Mouse (Mus musculus) limb, embryonic 13.5 days (tissue): ENCODE data around the gene Hcls1. TPM values are rescaled to one million over a fixed set of nuclear protein-coding genes. Genes with fewer than 3 reads are reported as not detected.

Experiments
- ATAC-seq: fragments of 200-750 bp; cut with Nextera tagmentation; 2 replicates; pipeline ENCODE4 v1.8.0; 2017; ENCODE audit warnings: low read depth, moderate number of reproducible peaks, moderate TSS enrichment; ENCODE audit not compliant: low FRiP score
- H3K27ac ChIP-seq: fragments of 300-500 bp; sonication (generic); 2 replicates; pipeline ENCODE4 v1.5.1; 2015; ENCODE audit warnings: inconsistent platforms, mild to moderate bottlenecking, moderate library complexity
- H3K27me3 ChIP-seq: fragments of 300-500 bp; sonication (generic); 2 replicates; pipeline ENCODE4 v1.6.1; 2015; ENCODE audit warnings: mild to moderate bottlenecking, inconsistent platforms
- H3K36me3 ChIP-seq: fragments of 300-500 bp; sonication (generic); 2 replicates; pipeline ENCODE4 v1.6.1; 2015; ENCODE audit warnings: inconsistent platforms, mild to moderate bottlenecking, moderate library complexity
- H3K4me1 ChIP-seq: fragments of 300-500 bp; sonication (generic); 2 replicates; pipeline ENCODE4 v1.6.1; 2015; ENCODE audit warnings: inconsistent platforms
- H3K4me2 ChIP-seq: fragments of 300-500 bp; sonication (generic); replicated peaks from 2 replicates; pipeline ENCODE4 v1.6.1; 2015; ENCODE audit warnings: inconsistent platforms, mild to moderate bottlenecking, moderate library complexity
- H3K4me3 ChIP-seq: fragments of 300-500 bp; sonication (generic); 2 replicates; pipeline ENCODE4 v1.5.1; 2015; ENCODE audit warnings: moderate library complexity, mild to moderate bottlenecking, inconsistent platforms
- H3K9ac ChIP-seq: fragments of 300-500 bp; sonication (generic); 2 replicates; pipeline ENCODE4 v1.6.1; 2015; ENCODE audit warnings: mild to moderate bottlenecking, inconsistent platforms
- H3K9me3 ChIP-seq: fragments of 300-500 bp; sonication (generic); 2 replicates; pipeline ENCODE4 v1.6.1; 2016; ENCODE audit warnings: inconsistent platforms
- WGBS: fragments of 180-500 bp; shearing (Covaris S2); methylation state at CpG from one replicate; pipeline ENCODE4 v1.1.7; 2015; 5-methylcytosine and 5-hydroxymethylcytosine counted together
- polyA plus RNA-seq: library from polyadenylated mRNA; unstranded; fragments of >200 nt; fragmentation: Nextera tagmentation; extraction: Ambion mirVana; gene quantifications from 2 replicates; pipeline ENCODE4 v1.2.1, GENCODE M21; 2015

Gene Hcls1
- polyA plus RNA-seq, 1 experiment from 2014 or later, result 4.6 TPM

DNA sequence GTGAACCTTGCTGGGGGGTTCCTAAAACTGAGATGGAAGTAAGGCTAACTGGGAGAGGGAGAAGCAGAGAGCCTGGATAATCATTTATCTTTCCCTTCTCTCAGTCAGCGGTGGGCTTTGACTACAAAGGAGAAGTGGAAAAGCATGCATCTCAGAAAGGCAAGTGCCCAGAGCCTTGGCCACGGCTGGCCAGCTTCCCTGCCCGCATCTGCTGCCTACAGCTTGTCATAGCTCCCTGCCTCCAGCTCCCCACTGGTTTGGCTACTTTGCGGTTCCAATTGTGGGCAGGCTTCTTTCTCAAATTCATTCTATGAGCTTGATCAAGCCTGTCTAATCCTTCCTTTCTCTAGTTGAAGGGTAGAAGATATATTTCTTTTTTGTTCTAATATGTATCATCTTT, 16.2 kb downstream of the Hcls1 start:
- no peaks in the 10 kb centered on the region for H3K36me3 ChIP-seq
- H3K9ac ChIP-seq, result no peak overlapping the region
- ATAC-seq, result no peak
- peaks cover 11% of the 10 kb centered on the region for H3K4me1 ChIP-seq
- H3K4me3 ChIP-seq, result no peak overlapping the region
- 67% methylated on average over 4 of the region's 4 CpGs for WGBS
- no peak overlapping the region for H3K27ac ChIP-seq
- no peak overlapping the region for H3K4me2 ChIP-seq
- no peaks in the 10 kb centered on the region for H3K9me3 ChIP-seq
- no peaks in the 10 kb centered on the region for H3K27me3 ChIP-seq

DNA sequence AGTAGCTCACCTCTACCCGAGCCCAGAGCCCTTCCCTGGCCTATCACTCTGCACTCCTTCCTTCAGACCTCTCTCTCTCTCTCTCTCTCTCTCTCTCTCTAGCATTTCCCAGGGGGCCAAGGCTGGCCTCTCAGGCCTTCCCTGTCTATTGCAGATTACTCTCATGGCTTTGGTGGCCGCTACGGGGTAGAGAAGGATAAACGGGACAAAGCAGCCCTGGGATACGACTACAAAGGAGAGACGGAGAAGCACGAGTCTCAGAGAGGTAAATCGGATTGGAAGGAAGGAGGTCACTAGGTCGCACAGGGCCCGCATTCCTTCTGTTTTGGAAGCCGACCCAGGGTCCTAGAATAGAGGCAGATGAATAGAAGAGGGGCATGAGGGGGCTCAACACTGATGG, 20.3 kb downstream of the Hcls1 start:
- H3K4me1 ChIP-seq, result peaks cover 5% of the 10 kb centered on the region
- H3K27ac ChIP-seq, result no peak overlapping the region
- no peaks in the 10 kb centered on the region for H3K9me3 ChIP-seq
- H3K27me3 ChIP-seq, result no peaks in the 10 kb centered on the region; the same call in 1 of the 2 replicates
- 71% methylated on average over 11 of the region's 11 CpGs for WGBS
- no peak overlapping the region for H3K9ac ChIP-seq
- H3K4me3 ChIP-seq, result no peak overlapping the region
- no peak overlapping the region for H3K4me2 ChIP-seq
- H3K36me3 ChIP-seq, result no peaks in the 10 kb centered on the region
- ATAC-seq, result no peak

DNA sequence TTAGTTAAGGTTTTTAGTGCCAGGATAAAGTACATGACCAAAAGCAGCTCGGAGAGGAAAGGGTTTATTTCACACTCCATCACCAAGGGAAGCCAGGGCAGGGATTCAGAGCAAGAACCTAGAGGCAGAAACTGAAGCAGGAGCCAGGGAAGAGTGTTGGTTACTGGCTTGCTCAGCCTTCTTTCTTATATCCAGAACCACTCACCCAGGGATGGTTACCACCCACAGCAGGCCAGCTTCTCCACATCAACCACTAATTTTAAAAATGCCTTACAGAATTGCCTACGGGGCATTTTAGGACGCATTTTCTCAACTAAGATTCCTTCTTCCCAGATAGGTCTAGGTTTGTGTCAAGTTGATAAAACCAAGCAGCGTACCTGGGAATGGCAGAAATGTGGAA, 28.6 kb downstream of the Hcls1 start:
- no peak for ATAC-seq
- WGBS, result 82% methylated on average over 4 of the region's 4 CpGs

DNA sequence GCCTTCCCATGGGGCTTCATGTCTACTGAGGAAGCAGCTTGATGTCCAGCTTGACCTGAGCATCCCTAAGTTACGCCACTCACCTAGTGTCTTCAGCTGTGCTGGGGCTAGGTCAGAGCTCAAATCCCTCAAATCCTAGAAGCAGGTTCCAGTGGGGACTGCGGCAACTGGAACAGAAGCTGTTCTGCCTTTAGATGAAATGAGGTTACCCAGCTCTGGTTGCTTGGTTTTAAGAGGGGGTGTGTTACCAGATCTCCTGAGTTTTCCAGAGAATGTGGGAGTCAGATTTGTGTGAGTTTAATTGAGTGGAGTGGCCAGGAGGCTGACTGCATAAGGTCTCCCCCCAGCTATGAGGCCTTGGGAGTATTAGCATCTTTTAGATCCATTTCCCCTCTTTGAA, 44.3 kb downstream of the Hcls1 start:
- Histone ChIP-seq H3K4me2 (no peak overlapping the region), H3K27me3 (no peaks in the 10 kb centered on the region), H3K9me3 (no peaks in the 10 kb centered on the region), H3K4me3 (no peak overlapping the region), H3K9ac (no peak overlapping the region), H3K4me1 (no peaks in the 10 kb centered on the region), H3K27ac (no peak overlapping the region), H3K36me3 (no peaks in the 10 kb centered on the region)
- 90% methylated on average over 2 of the region's 2 CpGs for WGBS
- ATAC-seq, result no peak

More for the DNA sequence above, 28.6 kb downstream of the Hcls1 start:
- Histone ChIP-seq H3K27ac (no peak overlapping the region), H3K4me3 (no peak overlapping the region), H3K27me3 (no peaks in the 10 kb centered on the region), H3K4me2 (no peak overlapping the region), H3K4me1 (no peaks in the 10 kb centered on the region), H3K36me3 (no peaks in the 10 kb centered on the region), H3K9ac (no peak overlapping the region), H3K9me3 (no peaks in the 10 kb centered on the region)

DNA sequence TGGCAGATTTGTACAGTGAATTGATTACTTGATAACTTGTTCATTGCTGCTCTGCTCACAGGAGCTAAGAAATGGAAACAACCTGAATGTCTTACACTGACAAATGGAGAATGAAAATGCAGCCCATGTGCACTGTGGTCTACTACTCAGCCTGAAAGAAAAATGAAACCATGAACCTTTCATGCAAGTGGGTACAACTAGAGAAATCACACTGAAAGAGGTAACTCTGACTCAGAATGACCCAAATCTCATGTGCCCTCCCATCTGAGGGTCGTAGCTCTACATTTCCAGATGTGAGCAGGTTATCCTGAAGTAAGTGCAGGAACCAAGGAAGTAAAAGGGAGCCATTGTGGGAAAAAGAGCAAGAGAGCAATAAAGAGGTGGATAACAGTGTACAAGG, 49.0 kb downstream of the Hcls1 start:
- H3K9ac ChIP-seq, result no peak overlapping the region
- H3K36me3 ChIP-seq, result no peaks in the 10 kb centered on the region
- no peaks in the 10 kb centered on the region for H3K4me1 ChIP-seq
- ATAC-seq, result no peak
- H3K27ac ChIP-seq, result no peak overlapping the region
- H3K9me3 ChIP-seq, result no peaks in the 10 kb centered on the region
- H3K4me3 ChIP-seq, result no peak overlapping the region
- H3K27me3 ChIP-seq, result no peaks in the 10 kb centered on the region
- H3K4me2 ChIP-seq, result no peak overlapping the region
- WGBS, result 86% methylated on average over 1 of the region's 1 CpGs

DNA sequence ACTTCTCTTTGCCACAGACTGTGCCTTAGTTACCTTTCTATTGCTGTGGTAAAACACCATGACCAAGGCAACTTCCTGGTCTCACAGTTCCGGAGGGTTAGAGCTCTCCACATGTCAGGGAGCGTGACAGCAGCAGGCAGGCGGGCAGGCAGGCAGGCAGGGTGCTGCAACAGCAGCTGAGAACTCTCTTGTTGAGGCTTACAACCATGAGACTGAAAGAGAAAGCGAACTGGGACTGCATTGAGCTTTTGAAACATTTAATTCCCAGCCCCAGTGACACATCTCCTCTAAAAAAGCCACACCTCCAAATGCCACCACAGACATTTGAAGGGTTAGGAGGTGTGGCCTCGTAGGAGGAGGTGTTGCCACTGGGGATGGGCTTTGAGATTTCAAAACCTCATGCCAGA, 50.9 kb downstream of the Hcls1 start:
- no peak overlapping the region for H3K4me2 ChIP-seq
- no peaks in the 10 kb centered on the region for H3K9me3 ChIP-seq
- ATAC-seq, result no peak
- H3K9ac ChIP-seq, result no peak overlapping the region
- H3K27me3 ChIP-seq, result no peaks in the 10 kb centered on the region
- H3K4me1 ChIP-seq, result peaks cover 4% of the 10 kb centered on the region; the same call in 1 of the 2 replicates
- no peaks in the 10 kb centered on the region for H3K36me3 ChIP-seq
- H3K4me3 ChIP-seq, result no peak overlapping the region
- no peak overlapping the region for H3K27ac ChIP-seq
- WGBS, result 59% methylated on average over 5 of the region's 5 CpGs

DNA sequence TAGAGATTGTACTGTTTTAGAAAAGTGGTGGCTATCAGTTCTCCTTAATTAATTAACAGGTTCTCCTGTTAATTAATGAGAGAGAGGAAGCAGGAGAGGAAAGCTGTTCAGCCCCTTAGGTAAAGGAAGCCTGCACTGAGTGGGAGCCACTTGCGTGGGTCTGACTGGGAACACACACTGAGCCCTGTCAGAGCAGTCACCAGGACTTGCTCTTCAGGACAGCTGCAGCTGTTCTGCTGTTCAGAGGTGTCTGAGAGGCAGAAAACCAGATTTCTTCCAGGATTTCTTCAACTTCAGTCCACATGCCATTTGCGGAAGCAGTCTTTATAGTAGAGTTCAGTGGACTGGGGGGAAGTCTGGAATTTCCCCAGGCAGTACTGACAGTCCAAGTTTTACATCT, 52.6 kb downstream of the Hcls1 start:
- H3K4me2 ChIP-seq, result no peak overlapping the region
- ATAC-seq, result no peak
- no peaks in the 10 kb centered on the region for H3K27me3 ChIP-seq
- H3K4me3 ChIP-seq, result no peak overlapping the region
- no peaks in the 10 kb centered on the region for H3K9me3 ChIP-seq
- H3K9ac ChIP-seq, result no peak overlapping the region
- H3K27ac ChIP-seq, result no peak overlapping the region
- no peaks in the 10 kb centered on the region for H3K36me3 ChIP-seq
- H3K4me1 ChIP-seq, result peaks cover 4% of the 10 kb centered on the region; the same call in 1 of the 2 replicates
- 54% methylated on average over 2 of the region's 2 CpGs for WGBS

DNA sequence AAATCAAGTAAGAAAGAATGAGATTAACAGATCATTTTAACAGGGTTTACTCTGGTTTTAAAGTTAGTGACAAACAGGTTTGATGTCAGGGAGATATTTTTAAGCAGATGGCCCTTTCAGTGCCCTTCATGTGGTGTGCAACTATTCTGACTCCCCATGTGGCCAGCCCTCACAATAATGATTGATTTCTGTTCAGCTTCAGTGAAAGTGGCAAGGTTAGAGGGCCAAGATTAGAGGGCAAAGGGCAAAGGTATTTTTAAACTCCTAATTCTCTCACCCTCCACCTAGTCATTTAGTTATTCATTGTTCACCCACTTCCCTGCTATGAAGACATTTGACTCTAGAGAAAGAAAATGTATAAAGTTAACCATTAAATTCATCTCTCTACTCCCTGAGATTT, 53.3 kb downstream of the Hcls1 start:
- Histone ChIP-seq H3K4me2 (no peak overlapping the region), H3K4me3 (no peak overlapping the region), H3K27ac (no peak overlapping the region), H3K9me3 (no peaks in the 10 kb centered on the region), H3K9ac (no peak overlapping the region), H3K4me1 (peaks cover 4% of the 10 kb centered on the region; the same call in 1 of the 2 replicates), H3K36me3 (no peaks in the 10 kb centered on the region), H3K27me3 (no peaks in the 10 kb centered on the region)
- no peak for ATAC-seq

DNA sequence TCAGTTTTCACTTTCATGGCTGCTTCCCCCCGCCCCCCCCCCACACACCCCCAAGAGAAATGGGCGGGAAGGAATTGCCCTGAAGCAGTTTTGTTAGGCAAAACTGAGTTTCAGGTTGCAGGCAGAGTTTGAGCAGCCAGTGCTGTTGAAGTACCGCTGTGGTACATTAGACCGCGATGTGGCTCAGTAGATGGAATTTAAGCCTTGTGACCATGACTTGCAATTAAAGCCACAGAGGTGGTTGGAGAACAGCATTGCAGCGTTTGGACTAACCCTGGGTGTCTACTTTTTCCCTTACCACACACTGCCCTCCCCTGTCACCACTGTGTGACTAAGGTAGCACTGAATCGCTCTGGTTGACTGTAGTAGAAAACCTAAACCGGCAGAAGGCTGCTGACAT, 54.7 kb downstream of the Hcls1 start:
- H3K27me3 ChIP-seq, result no peaks in the 10 kb centered on the region
- peak overlapping the region; percentile 17 for H3K4me2 ChIP-seq
- no peak overlapping the region for H3K9ac ChIP-seq
- 50% methylated on average over 8 of the region's 8 CpGs for WGBS
- H3K9me3 ChIP-seq, result no peaks in the 10 kb centered on the region
- H3K4me1 ChIP-seq, result peaks cover 4% of the 10 kb centered on the region; the same call in 1 of the 2 replicates
- H3K27ac ChIP-seq, result no peak overlapping the region
- H3K4me3 ChIP-seq, result no peak overlapping the region
- H3K36me3 ChIP-seq, result no peaks in the 10 kb centered on the region
- no peak for ATAC-seq

DNA sequence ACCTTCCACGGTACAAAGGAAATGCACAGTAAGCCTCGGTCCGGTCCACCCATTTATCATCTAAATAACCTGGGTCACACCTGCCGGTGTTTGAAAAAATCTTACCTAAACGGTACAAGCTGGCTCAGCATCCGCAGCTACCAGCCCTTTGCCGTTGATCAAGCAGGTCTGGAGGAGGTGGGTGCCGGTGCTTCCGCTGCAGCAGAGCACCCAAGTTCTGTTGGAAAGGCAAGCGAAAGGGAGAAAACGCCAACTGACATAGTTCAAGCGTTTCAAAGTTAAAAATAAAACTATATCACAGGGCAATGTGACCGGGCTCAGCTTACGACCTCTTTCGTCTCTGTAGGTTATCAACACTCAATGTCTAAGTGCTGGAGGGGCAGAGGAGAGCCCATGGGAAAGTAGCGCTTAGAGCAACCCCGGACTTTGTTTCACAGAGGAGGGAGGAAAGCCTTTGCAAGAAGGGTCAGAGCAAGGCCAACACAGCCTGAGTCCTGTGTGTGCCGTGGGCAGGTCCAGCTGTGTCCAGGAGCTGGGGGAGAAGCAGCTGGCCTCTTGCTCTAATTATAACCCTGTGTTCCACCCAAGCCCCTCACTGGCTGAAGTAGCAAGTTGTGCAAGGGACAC, 55.3 kb downstream of the Hcls1 start, which contains the start of gene Fbxo40:
Gene Fbxo40, minus strand, starts transcription at position 469 of the 627 bp plus-strand sequence.
- peak; percentile 34; the same call in 1 of the 2 replicates for ATAC-seq
- no peaks in the 10 kb centered on the region for H3K27me3 ChIP-seq
- peak within 1 kb of the TSS; percentile 17 for H3K4me2 ChIP-seq
- 63% methylated on average over 18 of the region's 18 CpGs for WGBS
- H3K36me3 ChIP-seq, result no peaks in the 10 kb centered on the region
- H3K9me3 ChIP-seq, result no peaks in the 10 kb centered on the region
- no peak within 1 kb of the TSS for H3K27ac ChIP-seq
- H3K4me3 ChIP-seq, result no peak within 1 kb of the TSS
- H3K9ac ChIP-seq, result no peak within 1 kb of the TSS
- peaks cover 4% of the 10 kb centered on the region; the same call in 1 of the 2 replicates for H3K4me1 ChIP-seq

DNA sequence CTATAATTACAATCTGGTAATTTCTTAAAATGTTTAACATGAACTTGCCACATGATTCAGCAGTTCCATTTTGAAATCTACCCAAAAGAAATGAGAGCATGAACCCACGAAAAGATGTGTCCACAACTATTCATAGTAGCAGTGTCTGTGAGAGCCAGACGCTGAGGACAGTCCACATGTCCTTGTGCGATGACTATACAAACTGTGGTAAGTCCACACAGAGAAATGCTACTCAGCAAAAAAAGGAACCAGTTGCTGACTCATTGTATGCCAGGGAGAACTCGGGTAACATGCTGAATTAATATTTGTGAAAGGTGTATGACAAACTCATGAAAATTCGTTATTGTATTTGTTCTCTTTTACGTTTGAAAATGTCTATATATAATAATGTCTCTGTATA, 62.9 kb downstream of the Hcls1 start:
- H3K27ac ChIP-seq, result no peak overlapping the region
- H3K9ac ChIP-seq, result no peak overlapping the region
- H3K36me3 ChIP-seq, result no peaks in the 10 kb centered on the region
- no peak overlapping the region for H3K4me2 ChIP-seq
- no peaks in the 10 kb centered on the region for H3K27me3 ChIP-seq
- WGBS, result 83% methylated on average over 6 of the region's 6 CpGs
- no peaks in the 10 kb centered on the region for H3K9me3 ChIP-seq
- H3K4me3 ChIP-seq, result no peak overlapping the region
- no peaks in the 10 kb centered on the region for H3K4me1 ChIP-seq
- ATAC-seq, result no peak

DNA sequence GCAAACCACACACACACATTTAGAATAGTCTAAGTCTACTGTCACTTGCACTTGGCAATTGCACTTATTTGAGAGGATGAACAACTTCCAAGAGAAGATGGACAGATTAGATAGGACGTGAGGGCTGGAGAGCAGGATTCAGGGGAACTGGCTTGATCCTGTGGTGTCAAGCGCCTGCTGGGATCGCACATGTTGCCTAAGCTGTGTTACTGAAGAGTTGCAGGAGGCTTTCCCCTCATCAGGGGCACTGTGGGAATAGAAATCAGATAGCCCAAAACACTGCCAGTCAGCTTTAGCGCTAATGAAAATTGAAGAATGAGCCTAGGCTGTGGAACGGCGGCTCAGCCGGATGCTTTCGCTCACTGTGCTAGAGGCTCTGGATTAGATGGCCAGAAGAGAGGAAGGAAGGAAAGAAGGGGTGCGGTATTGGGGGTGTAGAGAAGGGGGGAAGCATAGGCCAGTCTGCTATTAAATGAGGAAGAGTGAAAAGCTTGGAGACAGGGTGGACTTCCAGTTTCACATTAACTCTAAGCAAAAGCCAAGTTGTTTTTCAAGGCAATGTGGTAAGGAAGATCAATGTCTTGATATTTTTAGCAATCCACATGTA, 64.7 kb downstream of the Hcls1 start:
- Histone ChIP-seq H3K36me3 (no peaks in the 10 kb centered on the region), H3K4me2 (no peak overlapping the region), H3K27me3 (no peaks in the 10 kb centered on the region), H3K9ac (no peak overlapping the region), H3K4me3 (no peak overlapping the region), H3K9me3 (no peaks in the 10 kb centered on the region), H3K4me1 (no peaks in the 10 kb centered on the region), H3K27ac (no peak overlapping the region)
- no peak for ATAC-seq
- WGBS, result 80% methylated on average over 9 of the region's 9 CpGs

DNA sequence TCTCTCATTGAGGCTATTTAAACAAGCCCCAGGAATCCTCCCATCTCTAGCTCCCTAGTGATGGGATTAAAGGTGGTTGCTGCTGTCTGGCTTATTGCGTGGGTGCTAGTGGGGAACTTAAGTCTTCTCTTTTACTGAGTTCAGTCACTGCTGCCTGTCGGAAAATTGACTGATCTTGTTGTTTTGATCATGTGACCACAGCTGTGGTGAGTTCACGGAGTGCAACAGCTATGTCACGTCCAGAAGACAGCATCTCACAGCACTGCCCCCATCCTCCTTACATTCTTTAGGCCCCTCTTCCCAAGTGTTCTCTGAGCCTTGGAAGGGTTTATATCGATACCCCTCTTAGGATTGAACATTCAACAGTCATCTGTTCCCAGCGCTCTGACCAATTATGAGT, 74.5 kb downstream of the Hcls1 start:
- Histone ChIP-seq H3K36me3 (no peaks in the 10 kb centered on the region), H3K27ac (no peak overlapping the region), H3K9me3 (no peaks in the 10 kb centered on the region), H3K27me3 (no peaks in the 10 kb centered on the region), H3K9ac (no peak overlapping the region), H3K4me3 (no peak overlapping the region), H3K4me1 (peaks cover 12% of the 10 kb centered on the region), H3K4me2 (no peak overlapping the region)
- WGBS, result 67% methylated on average over 6 of the region's 6 CpGs
- no peak for ATAC-seq
